ENCODE assay signal across 20 mouse cellular contexts in the genomic region with DNA sequence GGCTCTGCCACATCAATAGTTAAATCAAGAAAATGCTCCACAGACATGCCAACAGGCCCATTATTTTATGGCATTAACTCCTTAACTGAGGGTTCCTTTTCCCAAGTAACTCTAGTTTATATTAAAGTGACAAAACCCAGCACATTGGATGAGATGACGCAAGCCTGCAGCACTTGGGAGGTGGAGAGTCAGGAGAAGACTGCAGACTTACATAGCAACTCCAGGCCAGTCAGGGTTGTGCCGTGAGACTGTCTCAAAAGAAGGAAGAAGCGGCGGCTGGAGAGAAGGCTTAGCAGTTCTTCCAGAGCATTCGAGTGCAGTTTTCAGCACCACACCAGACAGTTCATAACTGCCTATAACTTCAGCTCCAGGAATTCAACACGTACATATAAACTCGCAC.
"Had no signal": no experiment of that assay in that cellular context is flagged by ENCODE, and none has a peak within 500 bp of the region (broad histone marks: within the 10 kb centered on the region; RNA-seq: fewer than 3 reads in every experiment).

No protein-coding gene starts in this region.

- H3K27ac ChIP-seq: intestine, embryonic 15.5 days; kidney, embryonic 15.5 days; left cerebral cortex, adult 2 months; liver, embryonic 15.5 days; midbrain, embryonic 15.5 days; neural tube, embryonic 13.5 days had no signal

- H3K4me3 ChIP-seq: intestine, embryonic 15.5 days; kidney, embryonic 15.5 days; left cerebral cortex, adult 2 months; liver, embryonic 15.5 days; midbrain, embryonic 15.5 days; myocyte; neural tube, embryonic 13.5 days had no signal

- DNase-seq: kidney, adult 11 months; kidney, adult 8-10 months; kidney, postnatal 10 days; kidney, postnatal 36 days; layer of hippocampus, postnatal 36 days; lung, adult 2 months; retina, postnatal 1 day; right cerebral cortex, postnatal 25 days; spleen, adult 18-20 months; thymus, adult 18-20 months; thymus, postnatal 36 days had no signal

- ATAC-seq: intestine, embryonic 15.5 days; midbrain, embryonic 15.5 days had no signal

- H3K9ac ChIP-seq: intestine, embryonic 15.5 days; kidney, embryonic 15.5 days; liver, embryonic 15.5 days; midbrain, embryonic 15.5 days; neural tube, embryonic 13.5 days had no signal

- H3K36me3 ChIP-seq: midbrain, embryonic 15.5 days had no signal

- H3K27me3 ChIP-seq: intestine, embryonic 15.5 days; kidney, embryonic 15.5 days; liver, embryonic 15.5 days; midbrain, embryonic 15.5 days; neural tube, embryonic 13.5 days had no signal

- H3K9me3 ChIP-seq: intestine, embryonic 15.5 days; kidney, embryonic 15.5 days; liver, embryonic 15.5 days; midbrain, embryonic 15.5 days; neural tube, embryonic 13.5 days had no signal

- H3K4me1 ChIP-seq: intestine, embryonic 15.5 days; kidney, embryonic 15.5 days; midbrain, embryonic 15.5 days had no signal

- H3K4me2 ChIP-seq: intestine, embryonic 15.5 days; kidney, embryonic 15.5 days; liver, embryonic 11.5 days; liver, embryonic 15.5 days; midbrain, embryonic 11.5 days; midbrain, embryonic 15.5 days; neural tube, embryonic 13.5 days had no signal
